Mouse (Mus musculus) spleen, embryonic (tissue): ENCODE measurements at regions not wholly inside any gene's neighbourhood (a gene's known extent, or its start where the extent isn't known, plus 50 kb on each side); places are given as distances from the start of the nearest gene placed in this dataset.

Experiments
- CTCF ChIA-PET: fragments of 350-600 bp; sonication (Branson Sonifier 250); formaldehyde crosslinking; loops from one replicate; lab custom pipeline; 2022; lab: Charles Lee

GRCm38 (mm10) chr16:85743022-85743421, 59.9 kb downstream of the Adamts1 start:
- CTCF ChIA-PET: interaction anchor here (0.5 to 0.7 kb wide), 2 partner anchors 10 to 22 kb away, joined by 4 to 11 read pairs; no protein-coding TSS in a partner anchor

GRCm38 (mm10) chr16:85738606-85739195, 64.2 kb downstream of the Adamts1 start:
- CTCF ChIA-PET: no interaction called here

GRCm38 (mm10) chr16:85728026-85728425, 74.9 kb downstream of the Adamts1 start:
- CTCF ChIA-PET: no interaction called here

DNA sequence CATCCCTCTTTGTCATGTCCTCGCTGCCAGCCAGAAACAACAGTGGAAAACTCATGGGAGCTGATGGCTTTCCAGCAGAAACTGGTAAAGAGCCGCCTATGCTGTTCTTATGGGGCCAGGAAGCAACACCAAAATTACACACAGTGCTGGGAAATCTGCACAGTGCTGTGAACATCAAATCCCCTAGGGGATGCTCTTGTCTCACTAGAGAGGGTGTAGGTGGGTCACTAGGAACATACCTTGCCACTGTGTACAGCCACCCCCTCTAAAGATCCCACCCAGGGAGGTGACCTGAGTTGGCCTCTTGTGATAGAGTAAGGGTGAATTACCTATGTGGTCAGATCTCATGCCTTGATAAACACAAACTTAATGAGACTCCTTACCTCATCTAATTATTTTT, 80.9 kb downstream of the Adamts1 start:
- CTCF ChIA-PET: no interaction called here

DNA sequence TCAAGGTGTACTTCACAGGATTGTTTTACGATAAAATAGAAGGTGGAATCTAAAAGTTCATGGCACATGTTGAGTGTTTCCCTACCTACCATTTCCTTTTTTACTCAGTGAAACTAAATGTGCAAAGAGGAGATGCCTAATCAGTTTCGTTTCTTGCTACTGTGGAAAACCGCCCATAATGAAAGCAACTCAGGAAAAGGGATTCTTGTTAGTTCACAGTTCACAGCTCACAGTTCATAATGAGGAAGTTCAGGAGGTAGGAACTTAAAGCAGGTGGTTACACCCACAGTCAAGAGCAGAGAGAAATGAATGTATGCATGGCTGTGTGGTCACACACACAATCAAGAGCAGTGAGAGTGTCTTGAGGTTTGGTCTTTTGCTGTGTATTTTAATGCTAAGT, 90.6 kb downstream of the Adamts1 start:
- CTCF ChIA-PET: no interaction called here

DNA sequence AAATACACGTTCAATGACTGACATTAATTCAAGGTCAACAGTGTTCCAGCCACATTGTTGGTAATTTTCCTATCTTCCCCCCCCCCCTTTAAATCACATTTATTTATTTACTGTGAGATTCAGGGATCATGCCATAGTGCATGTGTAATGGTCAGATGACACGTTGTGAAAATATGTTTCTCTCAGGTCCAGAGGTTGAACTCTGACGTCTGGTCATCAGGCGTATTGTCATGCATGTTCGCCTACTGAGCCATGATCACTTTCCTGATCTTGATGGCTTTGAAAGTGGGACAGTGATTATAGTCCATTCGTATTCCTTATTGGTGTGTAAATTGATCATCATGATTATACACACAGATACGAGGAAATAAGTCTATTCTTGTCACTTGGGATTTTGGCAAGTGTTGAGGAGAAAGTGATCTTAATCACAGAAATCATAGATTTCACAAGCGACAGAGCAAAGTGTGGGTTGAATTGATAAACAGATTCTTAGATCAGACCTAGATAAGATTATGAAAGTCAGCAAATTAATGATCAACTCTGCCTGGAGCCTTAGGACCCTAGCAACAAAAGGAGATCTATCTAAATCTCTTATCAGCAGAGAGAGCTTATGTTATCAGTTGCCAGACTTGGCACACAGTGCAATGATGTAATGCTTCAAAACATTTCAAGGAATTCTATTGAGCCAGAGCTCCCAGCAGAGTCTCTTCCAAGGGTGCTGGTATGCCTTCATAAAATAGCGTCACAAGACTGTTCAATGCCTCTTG, 98.5 kb downstream of the Adamts1 start:
- CTCF ChIA-PET: no interaction called here

GRCm38 (mm10) chr16:85702889-85703480, 99.9 kb downstream of the Adamts1 start:
- CTCF ChIA-PET: no interaction called here

GRCm38 (mm10) chr16:85699329-85699728, 103.6 kb downstream of the Adamts1 start:
- CTCF ChIA-PET: interaction anchor here (0.6 kb wide), 1 partner anchor 1394 kb away, joined by 8 read pairs; no protein-coding TSS in a partner anchor

DNA sequence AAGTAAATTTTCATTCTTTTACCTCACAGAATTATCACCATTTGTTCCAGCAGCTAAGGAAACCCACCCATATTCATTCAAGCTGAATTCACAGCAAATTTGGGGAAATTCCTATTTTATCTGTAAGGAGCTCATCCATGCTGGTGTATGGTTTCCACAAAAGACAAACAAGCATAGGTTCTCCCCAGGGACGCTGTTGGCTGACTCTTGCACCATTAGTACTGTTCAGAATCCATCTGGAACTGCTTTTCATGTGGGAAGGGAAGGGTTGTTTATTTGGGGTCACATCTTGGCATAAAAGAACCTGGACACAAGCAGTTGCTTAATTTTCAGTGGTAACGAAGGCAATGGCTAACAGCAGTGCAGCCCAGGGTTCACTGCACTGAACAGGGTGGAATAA, 120.2 kb downstream of the Adamts1 start:
- CTCF ChIA-PET: no interaction called here

DNA sequence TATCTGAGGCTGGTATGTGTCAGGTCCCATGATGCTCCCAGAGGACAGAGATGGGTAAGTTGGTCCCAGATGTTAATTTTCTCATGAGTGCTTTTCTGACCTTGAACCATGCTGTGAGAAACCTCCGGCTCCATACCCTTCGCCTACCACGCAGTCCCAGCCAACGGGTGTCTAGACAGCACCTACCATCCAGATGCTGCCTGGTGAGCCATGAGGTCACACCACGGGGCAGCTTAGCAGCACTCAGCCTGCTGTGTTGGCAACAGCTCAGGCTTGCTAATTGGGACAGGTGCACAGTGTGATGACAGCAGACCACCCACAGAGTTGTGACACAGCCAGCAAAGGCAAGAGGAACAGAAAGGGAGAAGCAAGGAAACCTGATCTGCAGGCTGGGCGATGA, 122.6 kb downstream of the Adamts1 start:
- CTCF ChIA-PET: no interaction called here

- CTCF ChIA-PET: no interaction called here
Measured at GRCm38 (mm10) chr16:85678781-85679180, 124.1 kb downstream of the Adamts1 start.

DNA sequence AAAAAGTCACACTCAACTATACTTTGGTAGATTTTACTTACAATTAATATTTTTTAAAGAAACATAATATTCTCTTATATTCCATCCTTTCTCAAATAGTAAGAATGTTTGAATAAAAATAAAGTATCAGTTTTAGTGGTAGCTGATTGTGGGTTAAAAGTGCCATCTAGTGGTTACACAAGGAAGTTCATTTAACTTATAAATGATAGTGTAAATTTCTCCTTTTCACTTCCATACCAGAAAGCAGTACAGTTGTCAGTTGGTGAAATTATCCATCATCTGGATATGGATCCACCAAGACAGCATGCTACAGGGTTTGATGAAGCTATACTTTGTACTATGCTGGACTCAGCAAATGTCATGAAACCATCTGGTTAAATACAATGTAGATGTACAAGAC, 124.7 kb downstream of the Adamts1 start:
- CTCF ChIA-PET: no interaction called here

DNA sequence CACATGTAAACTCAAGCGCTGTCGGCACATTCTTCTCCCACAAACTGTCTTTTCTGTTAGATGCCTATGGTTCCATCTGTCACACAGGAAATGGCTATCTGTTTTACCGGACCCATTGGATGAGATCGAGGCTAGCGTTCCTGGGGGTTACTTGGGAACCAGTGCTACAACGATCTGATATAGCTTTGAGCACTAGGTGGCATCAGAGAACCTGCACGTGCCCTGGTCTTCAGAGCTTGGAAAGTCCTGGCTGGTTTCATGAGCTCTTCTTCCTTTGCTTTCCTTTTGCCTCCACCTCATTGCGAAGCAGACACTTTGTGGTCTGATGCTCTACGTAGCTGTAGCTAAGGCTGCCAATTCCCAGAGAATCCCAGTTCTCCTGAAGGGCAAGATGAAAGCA, 123.8 kb upstream of the Cyyr1 start:
- CTCF ChIA-PET: no interaction called here

DNA sequence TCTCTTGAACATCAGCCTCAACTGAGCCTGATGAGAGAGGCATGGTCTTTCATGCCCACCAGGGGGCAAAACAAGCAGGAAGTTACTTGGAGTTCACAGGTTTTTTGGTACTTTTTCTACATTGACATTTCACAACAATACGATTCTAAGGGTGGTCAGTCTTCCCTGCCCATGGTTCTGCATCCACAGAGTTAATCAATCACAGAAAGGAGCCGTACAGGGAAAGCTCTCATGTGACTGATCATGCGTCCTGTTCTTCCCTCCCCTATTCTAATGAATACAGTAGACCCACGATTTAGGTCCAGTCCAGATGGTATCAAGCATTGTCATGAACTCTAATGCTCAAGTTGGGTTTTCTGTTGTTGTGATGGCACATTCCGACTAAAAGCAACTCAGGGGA, 115.6 kb upstream of the Cyyr1 start:
- CTCF ChIA-PET: no interaction called here

GRCm38 (mm10) chr16:85667790-85668189, 114.6 kb upstream of the Cyyr1 start:
- CTCF ChIA-PET: no interaction called here

DNA sequence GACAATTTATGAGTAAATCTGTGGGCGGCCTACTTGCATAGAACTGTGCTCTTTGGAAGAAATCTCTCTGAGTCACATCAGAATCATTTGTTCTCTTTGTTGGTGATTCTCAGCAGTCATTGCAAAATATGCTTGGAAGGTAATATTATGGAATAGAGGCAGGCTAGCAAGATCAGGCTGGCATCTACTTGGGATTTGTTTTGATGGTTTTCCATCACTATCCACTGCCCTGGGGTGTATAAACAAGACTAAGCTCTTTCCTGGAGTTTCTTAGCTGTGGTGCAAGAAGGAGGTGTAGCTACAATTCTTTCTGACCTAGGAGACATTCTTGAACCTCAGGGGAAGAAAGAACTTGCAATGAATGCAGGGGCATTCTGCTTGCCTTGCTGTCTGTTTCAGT, 96.3 kb upstream of the Cyyr1 start:
- CTCF ChIA-PET: no interaction called here

- CTCF ChIA-PET: no interaction called here
Measured at GRCm38 (mm10) chr16:85640992-85641391, 87.8 kb upstream of the Cyyr1 start.

DNA sequence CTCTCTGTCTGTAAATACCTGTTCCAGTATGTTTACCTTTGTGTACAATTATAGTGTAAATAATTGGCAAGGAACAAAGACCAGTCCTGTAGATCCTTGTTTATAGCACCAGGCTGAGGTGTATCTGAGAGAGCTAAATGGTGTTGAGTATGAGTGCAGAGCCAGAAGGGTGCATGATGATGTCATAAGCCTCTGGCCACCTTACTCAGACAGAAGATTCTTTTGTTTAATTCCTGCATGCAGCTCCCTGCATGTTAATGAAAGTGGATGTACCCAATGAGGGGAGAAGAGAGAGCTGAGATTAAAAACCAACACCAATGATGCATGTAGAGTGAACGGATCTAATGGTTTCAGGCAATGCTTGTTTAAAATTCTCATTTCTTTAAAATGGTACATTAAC, 83.9 kb upstream of the Cyyr1 start:
- CTCF ChIA-PET: no interaction called here

DNA sequence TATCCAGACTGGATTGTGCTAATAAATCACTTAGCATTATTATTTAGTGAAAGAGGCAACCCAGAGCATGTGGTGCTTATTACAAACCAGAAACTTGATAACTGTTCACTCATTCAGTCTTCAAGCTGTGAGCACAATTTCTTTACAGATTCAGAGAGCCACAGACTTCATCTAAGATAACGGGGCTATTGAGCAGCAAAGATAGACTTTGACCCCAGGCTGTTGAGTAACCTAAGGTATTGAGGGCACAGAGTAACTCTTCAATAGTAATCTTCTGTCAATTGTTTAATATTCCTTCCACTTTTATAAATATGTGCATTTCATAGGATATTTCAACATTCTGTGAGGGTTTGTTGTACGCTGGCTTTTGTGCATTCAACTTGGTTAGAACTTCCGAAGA, 76.5 kb upstream of the Cyyr1 start:
- CTCF ChIA-PET: no interaction called here

DNA sequence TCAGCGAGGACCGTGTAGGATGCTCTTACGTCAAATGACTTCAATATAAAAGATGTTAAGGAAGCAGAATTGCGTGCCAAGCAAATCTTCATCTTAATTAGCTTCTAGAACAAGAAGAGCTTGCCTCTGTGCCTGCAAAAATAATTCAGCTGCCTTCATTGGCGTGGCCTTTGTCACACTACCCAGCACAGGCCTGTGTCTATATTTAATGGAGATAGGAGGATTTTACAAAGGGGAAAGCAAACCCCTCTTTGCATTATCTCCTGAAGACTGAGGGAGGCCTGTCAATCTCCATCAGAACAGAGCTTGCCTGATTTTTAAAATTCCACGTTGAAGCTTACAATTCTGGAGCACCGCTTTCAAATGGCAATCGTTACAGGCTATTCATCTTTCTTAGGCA, 71.3 kb upstream of the Cyyr1 start:
- CTCF ChIA-PET: no interaction called here

- CTCF ChIA-PET: interaction anchor here (0.8 kb wide), 1 partner anchor 9 kb away, joined by 3 read pairs; no protein-coding TSS in a partner anchor
Measured at GRCm38 (mm10) chr16:85604089-85604488, 50.9 kb upstream of the Cyyr1 start.
